Mouse (Mus musculus) lung, postnatal 0 days (tissue): ENCODE measurements at regions not wholly inside any gene's neighbourhood (a gene's known extent, or its start where the extent isn't known, plus 50 kb on each side); places are given as distances from the start of the nearest gene placed in this dataset.

Experiments
- ATAC-seq: fragments of 200-750 bp; cut with Nextera tagmentation; 2 replicates; pipeline ENCODE4 v1.8.0; 2017; ENCODE audit warnings: moderate library complexity
- DNase-seq: peaks from one replicate; pipeline ENCODE4 v3.0.0-alpha.2; 2016; ENCODE audit warnings: low spot score
- H3K27ac ChIP-seq: fragments of 300-500 bp; sonication (generic); 2 replicates; pipeline ENCODE4 v1.5.1; 2014; ENCODE audit warnings: antibody characterized with exemption, mild to moderate bottlenecking, low read length, mixed read lengths
- H3K27me3 ChIP-seq: fragments of 300-500 bp; sonication (generic); replicated peaks from 2 replicates; pipeline ENCODE4 v1.6.1; 2014; ENCODE audit warnings: low read length, mixed read lengths; ENCODE audit not compliant: insufficient read depth
- H3K36me3 ChIP-seq: fragments of 300-500 bp; sonication (generic); 2 replicates; pipeline ENCODE4 v1.6.1; 2014; ENCODE audit warnings: low read length, mixed read lengths; ENCODE audit not compliant: insufficient read depth
- H3K4me1 ChIP-seq: fragments of 300-500 bp; sonication (generic); 2 replicates; pipeline ENCODE4 v1.6.1; 2014; ENCODE audit warnings: antibody characterized with exemption, low read depth, low read length, mixed read lengths; ENCODE audit not compliant: insufficient read depth
- H3K4me2 ChIP-seq: fragments of 300-500 bp; sonication (generic); replicated peaks from 2 replicates; pipeline ENCODE4 v1.6.1; 2014; ENCODE audit warnings: low read depth, mild to moderate bottlenecking, low read length, moderate library complexity, mixed read lengths
- H3K4me3 ChIP-seq: fragments of 300-500 bp; sonication (generic); 2 replicates; pipeline ENCODE4 v1.5.1; 2014; ENCODE audit warnings: low read depth, low read length
- H3K9ac ChIP-seq: fragments of 300-500 bp; sonication (generic); replicated peaks from 2 replicates; pipeline ENCODE4 v1.6.1; 2014; ENCODE audit warnings: low read depth, mild to moderate bottlenecking
- H3K9me3 ChIP-seq: fragments of 300-500 bp; sonication (generic); 2 replicates; pipeline ENCODE4 v1.6.1; 2016; ENCODE audit warnings: low read length, mixed read lengths
- CTCF ChIP-seq: IDR thresholded peaks from 2 replicates; pipeline ENCODE4 v1.5.1; 2016; ENCODE audit warnings: antibody characterized with exemption, mild to moderate bottlenecking
- EP300 ChIP-seq: IDR thresholded peaks from 2 replicates; pipeline ENCODE4 v1.6.1; 2016; ENCODE audit warnings: antibody characterized with exemption, mild to moderate bottlenecking, control low read depth
- WGBS: fragments of 180-500 bp; shearing (Covaris S2); extraction: QIAGEN DNeasy Blood & Tissue Kit; methylation state at CpG from one replicate; pipeline ENCODE4 v1.1.7; 2014; 5-methylcytosine and 5-hydroxymethylcytosine counted together

- ATAC-seq (no peak), DNase-seq (peak; percentile 15)
- Histone ChIP-seq H3K27me3 (no peaks in the 10 kb centered on the region), H3K4me2 (peak overlapping the region; percentile 20), H3K27ac (0 out of 2 replicates have a peak overlapping the region, but pooled peaks have one; percentile 64), H3K9me3 (no peaks in the 10 kb centered on the region), H3K36me3 (no peaks in the 10 kb centered on the region), H3K9ac (no peak overlapping the region), H3K4me1 (no peaks in the 10 kb centered on the region), H3K4me3 (peak overlapping the region; percentile 10; the same call in 1 of the 2 replicates)
- TF ChIP-seq EP300 (no peak), CTCF (no peak)
- whole genome bisulfite sequencing = 27% methylated on average over 11 of the region's 11 CpGs
Measured at GRCm38 (mm10) chr7:70823020-70823419, 456.5 kb upstream of the Nr2f2 start.

- H3K4me1 ChIP-seq = no peaks in the 10 kb centered on the region
- 56% methylated on average over 9 of the region's 9 CpGs for WGBS
- ATAC-seq (peak; percentile 46; the same call in 1 of the 2 replicates), DNase-seq (peak; percentile 68)
- TF ChIP-seq CTCF (no peak), EP300 (0 out of 2 replicates have a peak, but pooled peaks have one; percentile 39)
- H3K9me3 ChIP-seq = no peaks in the 10 kb centered on the region
- no peaks in the 10 kb centered on the region for H3K27me3 ChIP-seq
- no peaks in the 10 kb centered on the region for H3K36me3 ChIP-seq
- peak overlapping the region; percentile 20 for H3K4me2 ChIP-seq
- H3K4me3 ChIP-seq = no peak overlapping the region; the same call in 1 of the 2 replicates
- peak overlapping the region; percentile 64; the same call in 1 of the 2 replicates for H3K27ac ChIP-seq
- H3K9ac ChIP-seq = no peak overlapping the region
Measured at GRCm38 (mm10) chr7:70822310-70822821, 455.8 kb upstream of the Nr2f2 start.

- no peak for ATAC-seq
- DNase-seq = no peak
- Histone ChIP-seq H3K36me3 (no peaks in the 10 kb centered on the region), H3K9ac (no peak overlapping the region), H3K4me2 (no peak overlapping the region), H3K9me3 (no peaks in the 10 kb centered on the region), H3K27me3 (no peaks in the 10 kb centered on the region), H3K4me3 (no peak overlapping the region), H3K4me1 (no peaks in the 10 kb centered on the region), H3K27ac (no peak overlapping the region)
- 79% methylated on average over 4 of the region's 4 CpGs for WGBS
- no peak for TF ChIP-seq EP300
- no peak for TF ChIP-seq CTCF
Measured at GRCm38 (mm10) chr7:70821861-70822260, 455.3 kb upstream of the Nr2f2 start.

- no peak overlapping the region for H3K27ac ChIP-seq
Measured at GRCm38 (mm10) chr7:70817347-70817913, 450.9 kb upstream of the Nr2f2 start.

GRCm38 (mm10) chr7:70814391-70814790, 447.9 kb upstream of the Nr2f2 start:
- Histone ChIP-seq H3K4me2 (no peak overlapping the region), H3K27ac (no peak overlapping the region), H3K36me3 (no peaks in the 10 kb centered on the region), H3K4me3 (no peak overlapping the region), H3K27me3 (no peaks in the 10 kb centered on the region), H3K9me3 (no peaks in the 10 kb centered on the region), H3K9ac (no peak overlapping the region), H3K4me1 (peaks cover 4% of the 10 kb centered on the region; the same call in 1 of the 2 replicates)
- TF ChIP-seq CTCF = no peak
- TF ChIP-seq EP300 = no peak
- ATAC-seq = no peak
- DNase-seq = no peak
- WGBS = 59% methylated on average over 3 of the region's 3 CpGs

More at GRCm38 (mm10) chr7:70817347-70817913, 450.9 kb upstream of the Nr2f2 start:
- Histone ChIP-seq H3K9ac (no peak overlapping the region), H3K4me2 (no peak overlapping the region), H3K4me3 (no peak overlapping the region), H3K9me3 (no peaks in the 10 kb centered on the region), H3K36me3 (no peaks in the 10 kb centered on the region), H3K4me1 (no peaks in the 10 kb centered on the region), H3K27me3 (no peaks in the 10 kb centered on the region)
- WGBS = 59% methylated on average over 6 of the region's 6 CpGs
- DNase-seq = peak; percentile 29
- no peak for ATAC-seq
- TF ChIP-seq EP300 = no peak
- TF ChIP-seq CTCF = no peak

GRCm38 (mm10) chr7:70813101-70813500, 446.6 kb upstream of the Nr2f2 start:
- no peak overlapping the region for H3K4me2 ChIP-seq
- no peak for DNase-seq
- H3K4me3 ChIP-seq = no peak overlapping the region
- TF ChIP-seq CTCF (no peak), EP300 (no peak)
- H3K27ac ChIP-seq = no peak overlapping the region
- peaks cover 4% of the 10 kb centered on the region; the same call in 1 of the 2 replicates for H3K4me1 ChIP-seq
- WGBS = 76% methylated on average over 5 of the region's 5 CpGs
- no peaks in the 10 kb centered on the region for H3K9me3 ChIP-seq
- no peaks in the 10 kb centered on the region for H3K27me3 ChIP-seq
- H3K36me3 ChIP-seq = no peaks in the 10 kb centered on the region
- no peak overlapping the region for H3K9ac ChIP-seq
- ATAC-seq = no peak
